Mouse (Mus musculus): Measurements from ENCODE around the gene B130006D01Rik.

DNA sequence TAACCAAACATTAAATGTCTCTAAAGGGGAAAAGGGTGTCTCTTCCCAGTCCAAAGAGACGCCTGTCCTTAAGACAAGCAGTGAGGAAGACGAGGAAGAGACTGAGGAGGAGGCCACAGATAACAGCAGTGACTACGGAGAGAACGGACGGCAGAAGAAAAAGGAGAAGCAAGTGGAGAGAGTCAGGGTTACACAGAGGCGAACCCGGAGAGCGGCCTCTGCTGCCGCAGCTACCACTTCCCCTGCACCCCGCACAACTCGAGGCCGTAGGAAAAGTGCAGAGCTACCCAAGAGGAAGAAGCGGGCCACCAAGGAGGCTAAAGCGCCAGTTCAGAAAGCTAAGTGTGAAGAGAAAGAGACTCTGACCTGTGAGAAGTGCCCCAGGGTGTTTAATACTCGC lies 26.2 kb downstream of the B130006D01Rik start:
- TF ChIP-seq CTCF (IDR thresholded peaks at IDR 0.05; ENCODE audit: low read depth) (no peak), EP300 (IDR thresholded peaks at IDR 0.05; ENCODE audit: low read depth) (no peak)
